Mouse (Mus musculus) heart, embryonic 13.5 days (tissue): ENCODE measurements around the gene Gm14226. TPM values are rescaled to one million over a fixed set of nuclear protein-coding genes. Genes with fewer than 3 reads are reported as not detected.
"Not testable (repeated sequence)": the region's sequence is repeated elsewhere in the genome, so short reads cannot be mapped to it uniquely, and the experiment has no call there.

Experiments
- ATAC-seq: fragments of 200-750 bp; cut with Nextera tagmentation; 2 replicates; pipeline ENCODE4 v1.8.0; 2017; ENCODE audit warnings: moderate TSS enrichment; ENCODE audit not compliant: insufficient number of reproducible peaks, low FRiP score, low TSS enrichment; ENCODE audit errors: extremely low read depth
- H3K27ac ChIP-seq: fragments of 300-500 bp; sonication (generic); replicated peaks from 2 replicates; pipeline ENCODE4 v1.5.1; 2015; ENCODE audit warnings: moderate library complexity, mild to moderate bottlenecking, inconsistent platforms
- H3K27me3 ChIP-seq: fragments of 300-500 bp; sonication (generic); replicated peaks from 2 replicates; pipeline ENCODE4 v1.6.1; 2015; ENCODE audit warnings: mild to moderate bottlenecking, inconsistent platforms
- H3K36me3 ChIP-seq: fragments of 300-500 bp; sonication (generic); 2 replicates; pipeline ENCODE4 v1.6.1; 2015; ENCODE audit warnings: mild to moderate bottlenecking, inconsistent platforms
- H3K4me1 ChIP-seq: fragments of 300-500 bp; sonication (generic); 2 replicates; pipeline ENCODE4 v1.6.1; 2015; ENCODE audit warnings: inconsistent platforms
- H3K4me2 ChIP-seq: fragments of 300-500 bp; sonication (generic); 2 replicates; pipeline ENCODE4 v1.6.1; 2015; ENCODE audit warnings: inconsistent platforms, mild to moderate bottlenecking, moderate library complexity
- H3K4me3 ChIP-seq: fragments of 300-500 bp; sonication (generic); 2 replicates; pipeline ENCODE4 v1.5.1; 2015; ENCODE audit warnings: moderate library complexity, mild to moderate bottlenecking, inconsistent platforms
- H3K9ac ChIP-seq: fragments of 300-500 bp; sonication (generic); 2 replicates; pipeline ENCODE4 v1.6.1; 2015; ENCODE audit warnings: inconsistent platforms, mild to moderate bottlenecking, moderate library complexity
- H3K9me3 ChIP-seq: fragments of 300-500 bp; sonication (generic); 2 replicates; pipeline ENCODE4 v1.6.1; 2016; ENCODE audit warnings: inconsistent platforms
- WGBS: fragments of 180-500 bp; shearing (Covaris S2); methylation state at CpG from one replicate; pipeline ENCODE4 v1.1.7; 2015; ENCODE audit warnings: mixed read lengths; 5-methylcytosine and 5-hydroxymethylcytosine counted together
- polyA plus RNA-seq: library from polyadenylated mRNA; unstranded; fragments of >200 nt; fragmentation: Nextera tagmentation; extraction: Ambion mirVana; gene quantifications from 2 replicates; pipeline ENCODE4 v1.2.1, GENCODE M21; 2015

Gene Gm14226
- polyA plus RNA-seq, result 0.37 and 0.53 TPM in 2 replicates

- WGBS, result under 1% methylated on average over 24 of the region's 26 CpGs
- not testable (repeated sequence) for H3K9me3 ChIP-seq, H3K36me3 ChIP-seq, ATAC-seq
- H3K27ac ChIP-seq, result peak within 1 kb of the TSS; percentile 51
- peaks cover 14% of the 10 kb centered on the region for H3K4me1 ChIP-seq
- peak within 1 kb of the TSS; percentile 58 for H3K4me3 ChIP-seq
- H3K9ac ChIP-seq, result peak within 1 kb of the TSS; percentile 80
- H3K4me2 ChIP-seq, result peak within 1 kb of the TSS; percentile 84
- peaks cover 35% of the 10 kb centered on the region for H3K27me3 ChIP-seq
These were observed at the start of gene Gm14226 for GRCm38 (mm10) chr2:155018251-155018755. Gm14226 (plus strand) TSS chr2:155018266.

- H3K9ac ChIP-seq, H3K4me2 ChIP-seq, H3K27ac ChIP-seq, H3K36me3 ChIP-seq, H3K4me3 ChIP-seq, ATAC-seq, H3K9me3 ChIP-seq: not testable (repeated sequence)
- Histone ChIP-seq H3K4me1 (peaks cover 25% of the 10 kb centered on the region), H3K27me3 (peaks cover 25% of the 10 kb centered on the region)
- WGBS, result 54% methylated on average over 14 of the region's 14 CpGs
These were observed 48.2 kb upstream of the Gm14226 start for GRCm38 (mm10) chr2:154969740-154970397.

GRCm38 (mm10) chr2:154971919-154972692, 46.0 kb upstream of the Gm14226 start:
- Histone ChIP-seq H3K27ac (peak overlapping the region; percentile 32; the same call in 1 of the 2 replicates), H3K9me3 (no peaks in the 10 kb centered on the region), H3K9ac (no peak overlapping the region), H3K4me2 (peak overlapping the region; percentile 58), H3K4me3 (peak overlapping the region; percentile 24; the same call in 1 of the 2 replicates), H3K4me1 (peaks cover 25% of the 10 kb centered on the region), H3K27me3 (peaks cover 26% of the 10 kb centered on the region), H3K36me3 (no peaks in the 10 kb centered on the region)
- 33% methylated on average over 18 of the region's 18 CpGs for WGBS
- peak; percentile 70; the same call in 1 of the 2 replicates for ATAC-seq

GRCm38 (mm10) chr2:154972981-154973380, 45.1 kb upstream of the Gm14226 start:
- no peak overlapping the region for H3K4me3 ChIP-seq
- H3K36me3 ChIP-seq, result no peaks in the 10 kb centered on the region
- no peak for ATAC-seq
- H3K4me2 ChIP-seq, result no peak overlapping the region
- H3K4me1 ChIP-seq, result peaks cover 25% of the 10 kb centered on the region
- 81% methylated on average over 5 of the region's 5 CpGs for WGBS
- H3K27ac ChIP-seq, result no peak overlapping the region
- H3K9ac ChIP-seq, result no peak overlapping the region
- H3K27me3 ChIP-seq, result peaks cover 21% of the 10 kb centered on the region
- no peaks in the 10 kb centered on the region for H3K9me3 ChIP-seq

GRCm38 (mm10) chr2:154986609-154987008, 31.5 kb upstream of the Gm14226 start:
- no peaks in the 10 kb centered on the region for H3K4me1 ChIP-seq
- no peak overlapping the region for H3K4me3 ChIP-seq
- no peak overlapping the region for H3K27ac ChIP-seq
- 69% methylated on average over 1 of the region's 1 CpGs for WGBS
- no peaks in the 10 kb centered on the region for H3K36me3 ChIP-seq
- no peak for ATAC-seq
- no peaks in the 10 kb centered on the region for H3K27me3 ChIP-seq
- no peak overlapping the region for H3K9ac ChIP-seq
- no peaks in the 10 kb centered on the region for H3K9me3 ChIP-seq
- H3K4me2 ChIP-seq, result no peak overlapping the region

- ATAC-seq, result no peak
- Histone ChIP-seq H3K27me3 (no peaks in the 10 kb centered on the region), H3K4me2 (no peak overlapping the region), H3K27ac (no peak overlapping the region), H3K9me3 (no peaks in the 10 kb centered on the region), H3K36me3 (no peaks in the 10 kb centered on the region), H3K9ac (no peak overlapping the region), H3K4me3 (no peak overlapping the region), H3K4me1 (no peaks in the 10 kb centered on the region)
- WGBS, result 62% methylated on average over 8 of the region's 8 CpGs
These were observed 26.7 kb upstream of the Gm14226 start for GRCm38 (mm10) chr2:154991411-154991810.

- Histone ChIP-seq H3K4me2 (no peak overlapping the region), H3K4me3 (no peak overlapping the region), H3K4me1 (no peaks in the 10 kb centered on the region), H3K27me3 (no peaks in the 10 kb centered on the region), H3K27ac (no peak overlapping the region), H3K9me3 (no peaks in the 10 kb centered on the region), H3K9ac (no peak overlapping the region), H3K36me3 (no peaks in the 10 kb centered on the region)
- no peak for ATAC-seq
- 69% methylated on average over 5 of the region's 5 CpGs for WGBS
These were observed 26.0 kb upstream of the Gm14226 start for GRCm38 (mm10) chr2:154992083-154992482.

GRCm38 (mm10) chr2:155005491-155005890, 12.6 kb upstream of the Gm14226 start:
- Histone ChIP-seq H3K9me3 (no peaks in the 10 kb centered on the region), H3K4me3 (no peak overlapping the region), H3K36me3 (no peaks in the 10 kb centered on the region), H3K4me2 (no peak overlapping the region), H3K4me1 (no peaks in the 10 kb centered on the region), H3K27me3 (no peaks in the 10 kb centered on the region), H3K27ac (no peak overlapping the region), H3K9ac (no peak overlapping the region)
- ATAC-seq, result no peak
- WGBS, result 84% methylated on average over 11 of the region's 11 CpGs

- H3K4me1 ChIP-seq, result no peaks in the 10 kb centered on the region
- no peak for ATAC-seq
- H3K27ac ChIP-seq, result no peak overlapping the region
- 32% methylated on average over 3 of the region's 3 CpGs for WGBS
- H3K9me3 ChIP-seq, result no peaks in the 10 kb centered on the region
- H3K4me3 ChIP-seq, result no peak overlapping the region
- peaks cover 18% of the 10 kb centered on the region for H3K27me3 ChIP-seq
- no peak overlapping the region for H3K4me2 ChIP-seq
- H3K9ac ChIP-seq, result no peak overlapping the region
- no peaks in the 10 kb centered on the region for H3K36me3 ChIP-seq
These were observed 6.9 kb upstream of the Gm14226 start for GRCm38 (mm10) chr2:155011086-155011656.

GRCm38 (mm10) chr2:155012991-155013390, 5.1 kb upstream of the Gm14226 start:
- H3K36me3 ChIP-seq, result no peaks in the 10 kb centered on the region
- H3K27ac ChIP-seq, result no peak overlapping the region
- H3K27me3 ChIP-seq, result peaks cover 18% of the 10 kb centered on the region
- H3K9me3 ChIP-seq, result no peaks in the 10 kb centered on the region
- H3K4me2 ChIP-seq, result no peak overlapping the region
- no peak for ATAC-seq
- WGBS, result 75% methylated on average over 6 of the region's 6 CpGs
- no peak overlapping the region for H3K4me3 ChIP-seq
- H3K9ac ChIP-seq, result no peak overlapping the region
- H3K4me1 ChIP-seq, result no peaks in the 10 kb centered on the region

- H3K4me3 ChIP-seq, ATAC-seq, H3K27ac ChIP-seq, H3K9me3 ChIP-seq, H3K36me3 ChIP-seq, H3K4me2 ChIP-seq, H3K9ac ChIP-seq: not testable (repeated sequence)
- 16% methylated on average over 6 of the region's 9 CpGs for WGBS
- Histone ChIP-seq H3K27me3 (peaks cover 33% of the 10 kb centered on the region), H3K4me1 (peaks cover 11% of the 10 kb centered on the region)
These were observed 1.3 kb upstream of the Gm14226 start for GRCm38 (mm10) chr2:155016751-155017150.
